23 mouse cellular contexts compared by ENCODE assay signal in genomic region chr15:56531529-56531928, GRCm38 (mm10).
"Had no signal": no experiment of that assay in that cellular context is flagged by ENCODE, and none has a peak within 500 bp of the region (broad histone marks: within the 10 kb centered on the region; RNA-seq: fewer than 3 reads in every experiment).

No protein-coding gene starts in this region.

- H3K4me2 ChIP-seq: heart, embryonic 11.5 days; heart, embryonic 13.5 days; heart, embryonic 15.5 days; hindbrain, embryonic 13.5 days; hindbrain, embryonic 15.5 days; limb, embryonic 13.5 days; limb, embryonic 15.5 days; liver, embryonic 12.5 days had no signal

- H3K9ac ChIP-seq: heart, embryonic 13.5 days; heart, embryonic 15.5 days; hindbrain, embryonic 13.5 days; hindbrain, embryonic 15.5 days; limb, embryonic 13.5 days; limb, embryonic 15.5 days; liver, embryonic 12.5 days; liver, embryonic 14.5 days had no signal

- ATAC-seq: hindbrain, postnatal 0 days; intestine, embryonic 16.5 days; liver, embryonic 12.5 days had no signal

- DNase-seq: gastrocnemius, postnatal 14 days; gastrocnemius, postnatal 36 days; heart, adult 11 months; heart, adult 2 months; heart, postnatal 14 days; heart, postnatal 36 days; kidney, adult 18-20 months; kidney, postnatal 10 days; kidney, postnatal 36 days; layer of hippocampus, adult 9-11 months; layer of hippocampus, postnatal 36 days; left cerebral cortex, postnatal 4 days had no signal

- H3K27ac ChIP-seq: heart, adult 2 months; heart, embryonic 13.5 days; heart, embryonic 15.5 days; hindbrain, embryonic 13.5 days; hindbrain, embryonic 15.5 days; hindbrain, postnatal 0 days; limb, embryonic 13.5 days; limb, embryonic 15.5 days; liver, embryonic 12.5 days; liver, embryonic 14.5 days had no signal

- H3K27me3 ChIP-seq: heart, embryonic 13.5 days; heart, embryonic 15.5 days; hindbrain, embryonic 13.5 days; hindbrain, embryonic 15.5 days; limb, embryonic 13.5 days; limb, embryonic 15.5 days; liver, embryonic 12.5 days had no signal

- H3K4me3 ChIP-seq: heart, adult 2 months; heart, embryonic 13.5 days; heart, embryonic 15.5 days; hindbrain, embryonic 13.5 days; hindbrain, embryonic 15.5 days; limb, embryonic 13.5 days; limb, embryonic 15.5 days; liver, embryonic 12.5 days had no signal

- H3K36me3 ChIP-seq: heart, embryonic 13.5 days; heart, embryonic 15.5 days; hindbrain, embryonic 13.5 days; hindbrain, embryonic 15.5 days; limb, embryonic 13.5 days; limb, embryonic 15.5 days; liver, embryonic 12.5 days had no signal

- H3K4me1 ChIP-seq: heart, embryonic 13.5 days; heart, embryonic 15.5 days; hindbrain, embryonic 13.5 days; hindbrain, embryonic 15.5 days; limb, embryonic 13.5 days; limb, embryonic 15.5 days; liver, embryonic 12.5 days had no signal

- H3K9me3 ChIP-seq: heart, embryonic 13.5 days; heart, embryonic 15.5 days; hindbrain, embryonic 13.5 days; hindbrain, embryonic 15.5 days; limb, embryonic 13.5 days; limb, embryonic 15.5 days; liver, embryonic 12.5 days had no signal
